Mouse (Mus musculus): ENCODE data around the gene Zfp316. TPM values are rescaled to one million over a fixed set of nuclear protein-coding genes. Genes with fewer than 3 reads are reported as not detected.

The Zfp316 gene
- polyA plus RNA-seq, 1 experiment from 2014 or later = 12.1 TPM

DNA sequence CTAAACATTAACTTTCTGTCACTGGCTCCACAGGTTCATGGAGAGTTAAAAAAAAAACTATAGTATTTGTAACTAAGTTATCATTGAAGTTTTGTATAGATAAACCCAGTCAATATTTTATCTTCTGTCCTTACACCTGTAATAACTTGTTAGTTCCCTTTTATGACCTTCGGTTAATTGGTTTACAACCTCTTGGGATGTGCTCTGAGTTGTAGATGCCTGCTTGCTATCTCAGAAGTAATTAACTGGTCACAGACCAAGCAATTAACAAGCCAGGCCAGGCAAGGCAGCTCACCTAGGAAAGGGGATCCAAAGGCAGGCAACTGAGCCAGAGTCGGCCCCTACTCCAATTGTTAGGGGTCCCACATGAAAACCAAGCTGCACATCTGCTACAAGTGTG lies 56.0 kb downstream of the Zfp316 start:
- H3K27ac ChIP-seq = no peak overlapping the region
- no peak overlapping the region for H3K4me3 ChIP-seq (replicated peaks)
- 90% methylated on average over 2 of the region's 2 CpGs for WGBS
- H3K4me2 ChIP-seq (replicated peaks) = no peak overlapping the region
- no peak for ATAC-seq
- H3K9ac ChIP-seq (replicated peaks) = no peak overlapping the region
- H3K27me3 ChIP-seq = no peaks in the 10 kb centered on the region
- H3K4me1 ChIP-seq (replicated peaks) = no peaks in the 10 kb centered on the region
- no peaks in the 10 kb centered on the region for H3K36me3 ChIP-seq
- 0 out of 2 replicates have a peak, but pooled peaks cover under 1% of the 10 kb centered on the region for H3K9me3 ChIP-seq

DNA sequence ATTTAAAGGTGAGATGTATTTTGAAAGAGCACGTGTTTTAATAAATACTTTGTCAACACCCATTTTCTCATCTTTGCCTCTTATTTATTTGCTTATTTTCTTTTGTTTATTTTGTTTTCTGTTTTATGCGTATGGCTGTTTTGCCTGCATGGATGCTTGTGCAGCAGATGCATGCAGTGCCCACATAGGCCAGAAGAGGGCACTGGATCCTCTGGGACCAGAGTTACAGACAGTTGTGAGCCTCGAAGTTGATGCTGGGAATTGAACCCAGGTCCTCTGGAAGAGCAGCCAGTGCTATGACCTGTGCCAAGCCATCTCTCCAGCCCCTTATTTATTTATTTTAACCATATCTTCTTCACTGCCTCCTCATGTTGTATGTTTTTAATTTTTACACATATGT lies 64.8 kb downstream of the Zfp316 start:
- Histone ChIP-seq H3K9ac (replicated peaks) (no peak overlapping the region), H3K27me3 (no peaks in the 10 kb centered on the region), H3K9me3 (peaks cover 3% of the 10 kb centered on the region; the same call in 1 of the 2 replicates), H3K4me2 (replicated peaks) (no peak overlapping the region), H3K27ac (no peak overlapping the region), H3K4me1 (replicated peaks) (no peaks in the 10 kb centered on the region), H3K36me3 (no peaks in the 10 kb centered on the region), H3K4me3 (replicated peaks) (no peak overlapping the region)
- WGBS = 75% methylated on average over 3 of the region's 3 CpGs
- no peak for ATAC-seq

Other genes with a start within 250 kb of the Zfp316 start
- gene Rnf216, start 157.0 kb downstream of the Zfp316 start, polyA plus RNA-seq (2015; fragmentation: Nextera tagmentation; extraction: Ambion mirVana) = 34.9 and 36.9 TPM in 2 replicates
- 0.06 and 0.07 TPM in 2 replicates for gene Olfr718-ps1, start 122.4 kb downstream of the Zfp316 start, polyA plus RNA-seq (2015; fragmentation: Nextera tagmentation; extraction: Ambion mirVana)
- gene Rbak, start 89.2 kb downstream of the Zfp316 start, polyA plus RNA-seq (2015; fragmentation: Nextera tagmentation; extraction: Ambion mirVana) = 15.9 and 16.2 TPM in 2 replicates
- gene Spdye4b, start 89.0 kb downstream of the Zfp316 start, polyA plus RNA-seq (2015; fragmentation: Nextera tagmentation; extraction: Ambion mirVana) = 0.09 TPM in 1 of 2 replicates, not detected in the other
- gene Spdye4a, start 43.1 kb downstream of the Zfp316 start, polyA plus RNA-seq (2015; fragmentation: Nextera tagmentation; extraction: Ambion mirVana) = not detected in 2 replicates
- 24.3 and 25.1 TPM in 2 replicates for gene Zfp12, start 34.9 kb downstream of the Zfp316 start, polyA plus RNA-seq (2015; fragmentation: Nextera tagmentation; extraction: Ambion mirVana)
- gene Zfp853, start 23.6 kb upstream of the Zfp316 start, polyA plus RNA-seq (2015; fragmentation: Nextera tagmentation; extraction: Ambion mirVana) = 0.05 and 0.06 TPM in 2 replicates
- gene E130309D02Rik, start 45.3 kb upstream of the Zfp316 start, polyA plus RNA-seq (2015; fragmentation: Nextera tagmentation; extraction: Ambion mirVana) = 38.5 and 43.4 TPM in 2 replicates
- gene Zdhhc4, start 59.2 kb upstream of the Zfp316 start, polyA plus RNA-seq (2015; fragmentation: Nextera tagmentation; extraction: Ambion mirVana) = 77.1 and 83.8 TPM in 2 replicates
- 0.19 and 0.36 TPM in 2 replicates for gene Grid2ip, start 87.3 kb upstream of the Zfp316 start, polyA plus RNA-seq (2015; fragmentation: Nextera tagmentation; extraction: Ambion mirVana)
- gene Kdelr2, start 133.8 kb upstream of the Zfp316 start, polyA plus RNA-seq (2015; fragmentation: Nextera tagmentation; extraction: Ambion mirVana) = 138 and 141 TPM in 2 replicates
- 16.9 and 17.5 TPM in 2 replicates for gene Daglb, start 194.6 kb upstream of the Zfp316 start, polyA plus RNA-seq (2015; fragmentation: Nextera tagmentation; extraction: Ambion mirVana)